Mouse (Mus musculus) forebrain, embryonic 13.5 days (tissue): Measurements from ENCODE around the gene Wfikkn2. TPM values are rescaled to one million over a fixed set of nuclear protein-coding genes. Genes with fewer than 3 reads are reported as not detected.

Experiments
- ATAC-seq: fragments of 200-750 bp; cut with Nextera tagmentation; 2 replicates; pipeline ENCODE4 v1.8.0; 2017
- H3K27ac ChIP-seq: fragments of 300-500 bp; sonication (generic); 2 replicates; pipeline ENCODE4 v1.5.1; 2015; ENCODE audit warnings: inconsistent platforms, mild to moderate bottlenecking, moderate library complexity
- H3K27me3 ChIP-seq: fragments of 300-500 bp; sonication (generic); 2 replicates; pipeline ENCODE4 v1.6.1; 2015; ENCODE audit warnings: mild to moderate bottlenecking, inconsistent platforms
- H3K36me3 ChIP-seq: fragments of 300-500 bp; sonication (generic); 2 replicates; pipeline ENCODE4 v1.6.1; 2015; ENCODE audit warnings: mild to moderate bottlenecking, inconsistent platforms; ENCODE audit not compliant: poor library complexity, severe bottlenecking
- H3K4me1 ChIP-seq: fragments of 300-500 bp; sonication (generic); 2 replicates; pipeline ENCODE4 v1.6.1; 2015; ENCODE audit warnings: inconsistent platforms
- H3K4me2 ChIP-seq: fragments of 300-500 bp; sonication (generic); 2 replicates; pipeline ENCODE4 v1.6.1; 2015; ENCODE audit warnings: inconsistent platforms, mild to moderate bottlenecking, moderate library complexity
- H3K4me3 ChIP-seq: fragments of 300-500 bp; sonication (generic); 2 replicates; pipeline ENCODE4 v1.5.1; 2015; ENCODE audit warnings: mild to moderate bottlenecking, inconsistent platforms
- H3K9ac ChIP-seq: fragments of 300-500 bp; sonication (generic); 2 replicates; pipeline ENCODE4 v1.6.1; 2015; ENCODE audit warnings: mild to moderate bottlenecking, inconsistent platforms
- H3K9me3 ChIP-seq: fragments of 300-500 bp; sonication (generic); replicated peaks from 2 replicates; pipeline ENCODE4 v1.6.1; 2016; ENCODE audit warnings: inconsistent platforms
- WGBS: fragments of 180-500 bp; shearing (Covaris S2); methylation state at CpG from one replicate; pipeline ENCODE4 v1.1.7; 2015; 5-methylcytosine and 5-hydroxymethylcytosine counted together
- polyA plus RNA-seq: library from polyadenylated mRNA; unstranded; fragments of >200 nt; fragmentation: Nextera tagmentation; extraction: Ambion mirVana; gene quantifications from 2 replicates; pipeline ENCODE4 v1.2.1, GENCODE M21; 2015

The Wfikkn2 gene
- polyA plus RNA-seq, 1 experiment from 2014 or later, result 3.7 TPM

- H3K4me2 ChIP-seq, result no peak overlapping the region
- peak; percentile 65; the same call in 1 of the 2 replicates for ATAC-seq
- peaks cover 6% of the 10 kb centered on the region; the same call in 1 of the 2 replicates for H3K4me1 ChIP-seq
- no peak overlapping the region for H3K4me3 ChIP-seq
- no peaks in the 10 kb centered on the region for H3K27me3 ChIP-seq
- no peaks in the 10 kb centered on the region for H3K9me3 ChIP-seq
- WGBS, result 57% methylated on average over 5 of the region's 5 CpGs
- no peak overlapping the region for H3K27ac ChIP-seq
- no peak overlapping the region for H3K9ac ChIP-seq
- no peaks in the 10 kb centered on the region for H3K36me3 ChIP-seq
Observed at GRCm38 (mm10) chr11:94255733-94256132, 9.9 kb upstream of the Wfikkn2 start.

- 89% methylated on average over 10 of the region's 10 CpGs for WGBS
- no peak for ATAC-seq
Observed at GRCm38 (mm10) chr11:94253691-94254090, 7.9 kb upstream of the Wfikkn2 start.

GRCm38 (mm10) chr11:94253156-94253555, 7.4 kb upstream of the Wfikkn2 start:
- H3K9ac ChIP-seq, result no peak overlapping the region
- 83% methylated on average over 9 of the region's 9 CpGs for WGBS

More at GRCm38 (mm10) chr11:94253691-94254090, 7.9 kb upstream of the Wfikkn2 start:
- Histone ChIP-seq H3K4me2 (no peak overlapping the region), H3K27ac (no peak overlapping the region), H3K9ac (no peak overlapping the region), H3K27me3 (no peaks in the 10 kb centered on the region), H3K9me3 (no peaks in the 10 kb centered on the region), H3K36me3 (no peaks in the 10 kb centered on the region), H3K4me3 (no peak overlapping the region), H3K4me1 (peaks cover 6% of the 10 kb centered on the region; the same call in 1 of the 2 replicates)

GRCm38 (mm10) chr11:94246789-94247061, 920 bp upstream of the Wfikkn2 start:
- Histone ChIP-seq H3K36me3 (no peaks in the 10 kb centered on the region), H3K4me3 (no peak overlapping the region), H3K9ac (no peak overlapping the region), H3K4me1 (peaks cover 41% of the 10 kb centered on the region), H3K27ac (peak overlapping the region; percentile 60), H3K4me2 (no peak overlapping the region), H3K27me3 (no peaks in the 10 kb centered on the region; the same call in 1 of the 2 replicates), H3K9me3 (no peaks in the 10 kb centered on the region)
- ATAC-seq, result no peak
- 71% methylated on average over 8 of the region's 8 CpGs for WGBS

More at GRCm38 (mm10) chr11:94253156-94253555, 7.4 kb upstream of the Wfikkn2 start:
- Histone ChIP-seq H3K9me3 (no peaks in the 10 kb centered on the region), H3K4me2 (no peak overlapping the region), H3K36me3 (no peaks in the 10 kb centered on the region), H3K4me1 (peaks cover 6% of the 10 kb centered on the region; the same call in 1 of the 2 replicates), H3K27ac (no peak overlapping the region), H3K4me3 (no peak overlapping the region), H3K27me3 (no peaks in the 10 kb centered on the region)
- ATAC-seq, result no peak

- Histone ChIP-seq H3K27me3 (no peaks in the 10 kb centered on the region; the same call in 1 of the 2 replicates), H3K36me3 (no peaks in the 10 kb centered on the region), H3K9ac (no peak overlapping the region), H3K4me2 (no peak overlapping the region), H3K27ac (peak overlapping the region; percentile 12; the same call in 1 of the 2 replicates), H3K9me3 (no peaks in the 10 kb centered on the region), H3K4me3 (no peak overlapping the region), H3K4me1 (peaks cover 47% of the 10 kb centered on the region)
- ATAC-seq, result no peak
- 63% methylated on average over 9 of the region's 9 CpGs for WGBS
Observed at GRCm38 (mm10) chr11:94244385-94244784, 1.4 kb downstream of the Wfikkn2 start.

- Histone ChIP-seq H3K9me3 (no peaks in the 10 kb centered on the region), H3K27me3 (no peaks in the 10 kb centered on the region; the same call in 1 of the 2 replicates), H3K27ac (no peak overlapping the region), H3K36me3 (no peaks in the 10 kb centered on the region), H3K9ac (peak overlapping the region; percentile 50; the same call in 1 of the 2 replicates), H3K4me1 (peaks cover 47% of the 10 kb centered on the region), H3K4me3 (peak overlapping the region; percentile 24; the same call in 1 of the 2 replicates), H3K4me2 (peak overlapping the region; percentile 56)
- no peak for ATAC-seq
- WGBS, result 34% methylated on average over 15 of the region's 15 CpGs
Observed at GRCm38 (mm10) chr11:94243422-94244180, 2.2 kb downstream of the Wfikkn2 start.

- H3K27ac ChIP-seq, result peak overlapping the region; percentile 17; the same call in 1 of the 2 replicates
- WGBS, result 2% methylated on average over 29 of the region's 29 CpGs
- ATAC-seq, result 0 out of 2 replicates have a peak, but pooled peaks have one; percentile 20
Observed at GRCm38 (mm10) chr11:94242760-94243421, 2.9 kb downstream of the Wfikkn2 start.

DNA sequence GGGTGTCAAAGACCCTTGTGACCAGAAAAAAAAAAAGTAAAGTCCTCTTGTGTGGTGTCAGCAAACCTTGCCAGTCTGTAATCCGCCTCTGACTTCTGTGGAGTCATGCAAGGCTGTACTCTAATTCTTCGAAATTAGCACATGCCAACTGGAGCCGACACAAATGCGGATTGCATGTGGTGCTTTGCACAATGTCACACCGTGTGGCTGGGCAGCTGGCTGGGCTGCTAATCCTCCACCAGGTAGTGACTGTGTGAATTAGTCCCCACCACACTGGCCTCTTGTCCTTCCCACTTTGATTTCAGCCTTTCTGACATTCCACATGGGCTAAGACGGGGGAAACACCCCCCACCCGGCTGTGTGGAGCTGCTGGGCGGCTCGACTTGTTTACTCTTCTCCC, 6.1 kb downstream of the Wfikkn2 start:
- H3K9ac ChIP-seq, result no peak overlapping the region
- H3K36me3 ChIP-seq, result no peaks in the 10 kb centered on the region
- H3K4me1 ChIP-seq, result peaks cover 28% of the 10 kb centered on the region
- no peak for ATAC-seq
- H3K27ac ChIP-seq, result peak overlapping the region; percentile 40; the same call in 1 of the 2 replicates
- no peaks in the 10 kb centered on the region; the same call in 1 of the 2 replicates for H3K27me3 ChIP-seq
- WGBS, result 19% methylated on average over 9 of the region's 9 CpGs
- no peaks in the 10 kb centered on the region for H3K9me3 ChIP-seq
- no peak overlapping the region for H3K4me2 ChIP-seq
- no peak overlapping the region for H3K4me3 ChIP-seq

More at GRCm38 (mm10) chr11:94242760-94243421, 2.9 kb downstream of the Wfikkn2 start:
- Histone ChIP-seq H3K4me2 (peak overlapping the region; percentile 56), H3K4me1 (peaks cover 47% of the 10 kb centered on the region), H3K27me3 (no peaks in the 10 kb centered on the region; the same call in 1 of the 2 replicates), H3K9ac (peak overlapping the region; percentile 50; the same call in 1 of the 2 replicates), H3K4me3 (peak overlapping the region; percentile 24), H3K36me3 (no peaks in the 10 kb centered on the region), H3K9me3 (no peaks in the 10 kb centered on the region)

DNA sequence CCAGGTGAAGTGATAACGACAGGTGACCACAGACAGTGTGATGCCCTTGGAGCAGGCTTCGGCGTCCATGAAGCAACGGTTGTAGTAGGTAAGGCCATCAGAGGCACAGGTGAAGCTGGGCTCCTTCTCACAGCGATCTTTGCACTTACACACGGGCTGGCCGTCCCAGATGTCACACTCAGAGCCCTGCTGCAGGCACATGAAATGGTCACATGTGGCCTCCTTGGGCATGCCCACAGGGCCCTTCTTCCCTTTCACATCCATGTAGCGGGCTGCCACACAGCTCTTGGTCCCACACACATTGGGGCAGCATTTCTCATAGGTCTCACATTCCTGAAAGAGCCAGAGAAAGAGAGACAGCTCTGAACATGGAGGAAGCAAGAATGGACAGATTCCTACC, 7.0 kb downstream of the Wfikkn2 start:
- 94% methylated on average over 8 of the region's 8 CpGs for WGBS
- Histone ChIP-seq H3K4me3 (no peak overlapping the region), H3K4me1 (peaks cover 24% of the 10 kb centered on the region), H3K36me3 (no peaks in the 10 kb centered on the region), H3K27me3 (no peaks in the 10 kb centered on the region; the same call in 1 of the 2 replicates), H3K9me3 (no peaks in the 10 kb centered on the region), H3K4me2 (no peak overlapping the region), H3K9ac (no peak overlapping the region), H3K27ac (no peak overlapping the region)
- ATAC-seq, result no peak

DNA sequence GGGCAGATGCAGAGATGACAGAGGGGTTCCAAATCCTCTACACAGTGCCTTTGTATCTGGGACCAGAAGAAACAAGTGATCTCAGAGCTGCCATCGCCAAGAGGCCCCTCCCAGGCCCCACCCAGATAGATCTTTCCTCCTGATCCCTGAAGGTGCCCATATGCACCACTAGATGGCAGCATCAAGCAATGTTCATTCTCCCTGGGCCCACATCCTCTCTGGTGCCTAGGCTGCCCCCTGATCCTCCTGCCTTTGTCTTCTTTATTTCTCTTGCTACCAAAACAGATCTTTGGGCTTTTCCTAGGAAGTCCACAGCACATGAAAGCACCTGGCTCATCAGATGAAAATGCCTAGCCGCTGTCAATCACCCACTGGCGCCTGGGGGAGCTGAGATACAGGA, 9.7 kb downstream of the Wfikkn2 start:
- WGBS, result 19% methylated on average over 3 of the region's 3 CpGs
- H3K4me3 ChIP-seq, result no peak overlapping the region
- H3K27me3 ChIP-seq, result no peaks in the 10 kb centered on the region
- 0 out of 2 replicates have a peak overlapping the region, but pooled peaks have one; percentile 13 for H3K4me2 ChIP-seq
- peak; percentile 93 for ATAC-seq
- H3K36me3 ChIP-seq, result no peaks in the 10 kb centered on the region
- no peak overlapping the region for H3K9ac ChIP-seq
- no peaks in the 10 kb centered on the region for H3K9me3 ChIP-seq
- peaks cover 10% of the 10 kb centered on the region; the same call in 1 of the 2 replicates for H3K4me1 ChIP-seq
- peak overlapping the region; percentile 48 for H3K27ac ChIP-seq

- ATAC-seq, result no peak
Observed at GRCm38 (mm10) chr11:94234857-94235256, 10.9 kb downstream of the Wfikkn2 start.

GRCm38 (mm10) chr11:94234380-94234779, 11.4 kb downstream of the Wfikkn2 start:
- Histone ChIP-seq H3K27me3 (no peaks in the 10 kb centered on the region), H3K9ac (no peak overlapping the region), H3K4me3 (no peak overlapping the region), H3K27ac (no peak overlapping the region), H3K4me1 (0 out of 2 replicates have a peak, but pooled peaks cover 8% of the 10 kb centered on the region), H3K4me2 (no peak overlapping the region), H3K9me3 (no peaks in the 10 kb centered on the region), H3K36me3 (no peaks in the 10 kb centered on the region)
- ATAC-seq, result no peak
- 92% methylated on average over 12 of the region's 12 CpGs for WGBS

More at GRCm38 (mm10) chr11:94234857-94235256, 10.9 kb downstream of the Wfikkn2 start:
- Histone ChIP-seq H3K36me3 (no peaks in the 10 kb centered on the region), H3K4me1 (peaks cover 7% of the 10 kb centered on the region; the same call in 1 of the 2 replicates), H3K4me3 (no peak overlapping the region), H3K27ac (no peak overlapping the region), H3K9me3 (no peaks in the 10 kb centered on the region), H3K4me2 (no peak overlapping the region), H3K27me3 (no peaks in the 10 kb centered on the region), H3K9ac (no peak overlapping the region)
- 90% methylated on average over 8 of the region's 8 CpGs for WGBS
